Mouse (Mus musculus): ENCODE measurements around the gene 4930407I10Rik. TPM values are rescaled to one million over a fixed set of nuclear protein-coding genes. Genes with fewer than 3 reads are reported as not detected.

The 4930407I10Rik gene
- polyA plus RNA-seq, 1 experiment: not detected

- DNase-seq: no peak
- Histone ChIP-seq H3K4me3 (replicated peaks; ENCODE audit: insufficient read depth, low read depth, low read length) (no peak overlapping the region), H3K27me3 (ENCODE audit: control insufficient read depth, insufficient read depth, low read length) (no peaks in the 10 kb centered on the region), H3K27ac (ENCODE audit: insufficient read depth, low read length) (no peak overlapping the region), H3K4me1 (ENCODE audit: control insufficient read depth, insufficient read depth, low read length) (no peaks in the 10 kb centered on the region)
- TF ChIP-seq POLR2A (IDR thresholded peaks at IDR 0.05; ENCODE audit: borderline replicate concordance, insufficient read depth, low read length) (no peak), CTCF (IDR thresholded peaks at IDR 0.05; ENCODE audit: borderline replicate concordance, insufficient read depth, low read depth, low read length) (no peak)
- WGBS: 88% methylated on average over 3 of the region's 3 CpGs
Observed at GRCm38 (mm10) chr15:82019288-82019687, 39.7 kb upstream of the 4930407I10Rik start.

- WGBS: 30% methylated on average over 13 of the region's 13 CpGs
Observed at GRCm38 (mm10) chr15:82022535-82023088, 36.3 kb upstream of the 4930407I10Rik start.

GRCm38 (mm10) chr15:82023965-82024635 lies 34.9 kb upstream of the 4930407I10Rik start:
- no peak for TF ChIP-seq CTCF (IDR thresholded peaks at IDR 0.05; ENCODE audit: borderline replicate concordance, insufficient read depth, low read depth, low read length)
- TF ChIP-seq POLR2A (IDR thresholded peaks at IDR 0.05; ENCODE audit: borderline replicate concordance, insufficient read depth, low read length): no peak
- no peak for DNase-seq
- Histone ChIP-seq H3K4me3 (replicated peaks; ENCODE audit: insufficient read depth, low read depth, low read length) (no peak overlapping the region), H3K27ac (ENCODE audit: insufficient read depth, low read length) (no peak overlapping the region), H3K27me3 (ENCODE audit: control insufficient read depth, insufficient read depth, low read length) (no peaks in the 10 kb centered on the region), H3K4me1 (ENCODE audit: control insufficient read depth, insufficient read depth, low read length) (no peaks in the 10 kb centered on the region)
- 89% methylated on average over 6 of the region's 6 CpGs for WGBS

More at GRCm38 (mm10) chr15:82022535-82023088, 36.3 kb upstream of the 4930407I10Rik start:
- DNase-seq: no peak
- Histone ChIP-seq H3K4me1 (ENCODE audit: control insufficient read depth, insufficient read depth, low read length) (no peaks in the 10 kb centered on the region), H3K27ac (ENCODE audit: insufficient read depth, low read length) (no peak overlapping the region), H3K27me3 (ENCODE audit: control insufficient read depth, insufficient read depth, low read length) (no peaks in the 10 kb centered on the region), H3K4me3 (replicated peaks; ENCODE audit: insufficient read depth, low read depth, low read length) (no peak overlapping the region)
- TF ChIP-seq POLR2A (IDR thresholded peaks at IDR 0.05; ENCODE audit: borderline replicate concordance, insufficient read depth, low read length) (no peak), CTCF (IDR thresholded peaks at IDR 0.05; ENCODE audit: borderline replicate concordance, insufficient read depth, low read depth, low read length) (no peak)

- TF ChIP-seq POLR2A (IDR thresholded peaks at IDR 0.05; ENCODE audit: borderline replicate concordance, insufficient read depth, low read length) (no peak), CTCF (IDR thresholded peaks at IDR 0.05; ENCODE audit: borderline replicate concordance, insufficient read depth, low read depth, low read length) (no peak)
- DNase-seq: no peak
- no peaks in the 10 kb centered on the region for H3K27me3 ChIP-seq (ENCODE audit: control insufficient read depth, insufficient read depth, low read length)
- 93% methylated on average over 7 of the region's 7 CpGs for WGBS
- H3K4me3 ChIP-seq (replicated peaks; ENCODE audit: insufficient read depth, low read depth, low read length): no peak overlapping the region
- H3K27ac ChIP-seq (ENCODE audit: insufficient read depth, low read length): no peak overlapping the region
- H3K4me1 ChIP-seq (ENCODE audit: control insufficient read depth, insufficient read depth, low read length): no peaks in the 10 kb centered on the region
Observed at GRCm38 (mm10) chr15:82027276-82027675, 31.7 kb upstream of the 4930407I10Rik start.

- Histone ChIP-seq H3K4me3 (replicated peaks; ENCODE audit: insufficient read depth, low read depth, low read length) (no peak overlapping the region), H3K4me1 (ENCODE audit: control insufficient read depth, insufficient read depth, low read length) (no peaks in the 10 kb centered on the region), H3K27ac (ENCODE audit: insufficient read depth, low read length) (no peak overlapping the region), H3K27me3 (ENCODE audit: control insufficient read depth, insufficient read depth, low read length) (no peaks in the 10 kb centered on the region)
- 80% methylated on average over 7 of the region's 7 CpGs for WGBS
- no peak for DNase-seq
- TF ChIP-seq POLR2A (IDR thresholded peaks at IDR 0.05; ENCODE audit: borderline replicate concordance, insufficient read depth, low read length) (no peak), CTCF (IDR thresholded peaks at IDR 0.05; ENCODE audit: borderline replicate concordance, insufficient read depth, low read depth, low read length) (no peak)
Observed at GRCm38 (mm10) chr15:82027726-82028125, 31.2 kb upstream of the 4930407I10Rik start.

GRCm38 (mm10) chr15:82032386-82032785 lies 26.6 kb upstream of the 4930407I10Rik start:
- no peak overlapping the region for H3K4me3 ChIP-seq (replicated peaks; ENCODE audit: insufficient read depth, low read depth, low read length)
- TF ChIP-seq POLR2A (IDR thresholded peaks at IDR 0.05; ENCODE audit: borderline replicate concordance, insufficient read depth, low read length): no peak
- no peak for TF ChIP-seq CTCF (IDR thresholded peaks at IDR 0.05; ENCODE audit: borderline replicate concordance, insufficient read depth, low read depth, low read length)
- whole genome bisulfite sequencing: 84% methylated on average over 7 of the region's 7 CpGs
- no peak overlapping the region for H3K27ac ChIP-seq (ENCODE audit: insufficient read depth, low read length)
- no peaks in the 10 kb centered on the region for H3K27me3 ChIP-seq (ENCODE audit: control insufficient read depth, insufficient read depth, low read length)
- DNase-seq: no peak
- H3K4me1 ChIP-seq (ENCODE audit: control insufficient read depth, insufficient read depth, low read length): no peaks in the 10 kb centered on the region; the same call in 1 of the 2 replicates

- 92% methylated on average over 4 of the region's 4 CpGs for WGBS
- DNase-seq: no peak
- no peaks in the 10 kb centered on the region; the same call in 1 of the 2 replicates for H3K4me1 ChIP-seq (ENCODE audit: control insufficient read depth, insufficient read depth, low read length)
- no peaks in the 10 kb centered on the region for H3K27me3 ChIP-seq (ENCODE audit: control insufficient read depth, insufficient read depth, low read length)
- TF ChIP-seq CTCF (IDR thresholded peaks at IDR 0.05; ENCODE audit: borderline replicate concordance, insufficient read depth, low read depth, low read length): no peak
- H3K4me3 ChIP-seq (replicated peaks; ENCODE audit: insufficient read depth, low read depth, low read length): no peak within 1 kb of the TSS
- no peak within 1 kb of the TSS for H3K27ac ChIP-seq (ENCODE audit: insufficient read depth, low read length)
Observed at GRCm38 (mm10) chr15:82033762-82034161, 25.2 kb upstream of the 4930407I10Rik start, which contains the start of gene Desi1. Gene Desi1 (minus strand): TSS chr15:82033862.

Data from cerebellum, adult 2 months (tissue).